Mouse (Mus musculus): Measurements from ENCODE around the gene Dnm2. TPM values are rescaled to one million over a fixed set of nuclear protein-coding genes. Genes with fewer than 3 reads are reported as not detected.

Gene Dnm2
- polyA plus RNA-seq, 1 experiment: 129 TPM

DNA sequence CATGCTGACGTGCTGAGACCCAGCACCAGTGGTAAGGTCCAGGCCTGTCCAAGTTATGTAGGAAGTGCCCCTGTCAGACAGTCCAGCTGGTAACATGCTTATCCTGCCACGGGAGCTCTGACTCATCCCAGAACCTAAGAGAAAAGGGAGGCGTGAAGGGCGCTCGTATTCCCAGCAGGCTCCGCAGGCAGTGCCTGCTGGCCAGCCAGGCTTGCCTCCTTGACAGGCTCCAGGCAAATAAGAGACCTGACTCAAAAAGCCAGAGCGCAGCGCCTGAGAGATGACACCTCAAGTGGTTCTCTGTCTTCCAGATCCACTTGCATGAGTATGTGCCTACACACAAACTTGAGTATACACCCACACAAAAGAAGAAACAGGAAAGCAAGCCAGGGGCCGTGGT lies 70.0 kb downstream of the Dnm2 start:
- Histone ChIP-seq H3K4me1 (ENCODE audit: control insufficient read depth, insufficient read depth, low read length) (peaks cover 52% of the 10 kb centered on the region), H3K4me3 (ENCODE audit: insufficient read depth, low read length) (no peak overlapping the region), H3K27ac (ENCODE audit: insufficient read depth, low read depth, low read length) (no peak overlapping the region; the same call in 1 of the 2 replicates)
- no peak for TF ChIP-seq POLR2A (IDR thresholded peaks at IDR 0.05; ENCODE audit: borderline replicate concordance, low read depth, low read length)
- TF ChIP-seq CTCF (IDR thresholded peaks at IDR 0.05; ENCODE audit: low read depth, low read length): no peak

DNA sequence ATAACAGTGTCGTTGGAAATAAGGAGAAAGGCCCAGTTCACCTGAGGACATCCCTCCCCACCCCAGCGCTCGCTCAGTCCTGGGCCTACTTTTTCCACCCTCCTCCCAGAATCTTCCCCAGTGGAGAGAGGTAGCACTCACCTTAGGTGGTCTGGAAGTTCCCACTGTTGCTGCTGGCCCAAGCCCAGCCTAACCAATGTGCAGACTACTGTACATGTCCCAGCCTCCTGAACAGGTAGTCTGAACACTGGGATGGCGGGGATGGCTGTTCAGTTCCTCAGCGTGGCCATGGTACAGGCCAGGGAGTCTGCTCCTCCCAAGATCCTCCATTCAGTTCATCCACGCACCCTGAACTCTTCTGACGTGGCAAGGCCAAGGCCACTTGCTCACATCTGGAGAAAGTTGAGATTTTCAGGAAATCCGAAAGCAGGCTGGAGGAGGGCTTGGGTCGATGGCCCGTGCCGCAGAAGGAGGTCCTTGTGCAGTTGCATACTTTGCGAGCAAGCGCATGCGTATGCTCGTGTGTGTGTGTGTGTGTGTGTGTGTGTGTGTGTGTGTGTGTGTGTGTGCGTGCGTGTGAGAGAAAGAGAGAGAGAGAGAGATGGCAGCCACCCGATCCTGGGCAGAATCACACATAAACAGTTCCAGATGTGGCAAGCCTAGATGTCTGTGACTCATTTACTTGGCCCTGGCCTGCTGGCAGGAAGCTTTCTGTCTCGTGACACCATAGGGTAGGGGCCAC lies 71.8 kb downstream of the Dnm2 start:
- peaks cover 52% of the 10 kb centered on the region for H3K4me1 ChIP-seq (ENCODE audit: control insufficient read depth, insufficient read depth, low read length)
- TF ChIP-seq POLR2A (IDR thresholded peaks at IDR 0.05; ENCODE audit: borderline replicate concordance, low read depth, low read length) (no peak), CTCF (IDR thresholded peaks at IDR 0.05; ENCODE audit: low read depth, low read length) (no peak)
- peak overlapping the region; percentile 75 for H3K27ac ChIP-seq (ENCODE audit: insufficient read depth, low read depth, low read length)
- 0 out of 2 replicates have a peak overlapping the region, but pooled peaks have one; percentile 7 for H3K4me3 ChIP-seq (ENCODE audit: insufficient read depth, low read length)

DNA sequence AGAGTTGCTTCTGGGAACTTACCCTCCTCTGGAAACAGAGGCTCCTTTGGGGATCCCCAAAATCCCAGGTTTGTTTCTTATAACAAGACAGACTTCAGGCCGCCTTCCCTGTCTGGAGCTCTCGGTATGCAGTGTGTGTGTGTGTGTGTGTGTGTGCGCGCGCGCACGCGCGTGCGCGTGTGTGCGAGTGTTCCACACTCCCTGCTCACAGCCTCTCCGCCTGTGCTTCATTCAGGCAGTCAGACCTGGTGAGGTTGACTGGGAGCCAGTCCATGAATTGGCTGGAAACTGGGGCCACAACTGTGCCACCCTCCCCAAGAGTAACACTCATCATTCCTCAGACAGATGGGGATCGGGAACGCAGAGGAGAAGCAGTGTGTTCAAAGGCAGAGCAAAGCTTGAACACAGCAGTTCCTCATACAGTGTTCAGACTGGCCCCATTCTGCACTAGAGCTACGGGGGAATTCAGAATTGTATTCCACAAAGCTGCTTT lies 72.4 kb downstream of the Dnm2 start:
- TF ChIP-seq CTCF (IDR thresholded peaks at IDR 0.05; ENCODE audit: low read depth, low read length) (no peak), POLR2A (IDR thresholded peaks at IDR 0.05; ENCODE audit: borderline replicate concordance, low read depth, low read length) (no peak)

DNA sequence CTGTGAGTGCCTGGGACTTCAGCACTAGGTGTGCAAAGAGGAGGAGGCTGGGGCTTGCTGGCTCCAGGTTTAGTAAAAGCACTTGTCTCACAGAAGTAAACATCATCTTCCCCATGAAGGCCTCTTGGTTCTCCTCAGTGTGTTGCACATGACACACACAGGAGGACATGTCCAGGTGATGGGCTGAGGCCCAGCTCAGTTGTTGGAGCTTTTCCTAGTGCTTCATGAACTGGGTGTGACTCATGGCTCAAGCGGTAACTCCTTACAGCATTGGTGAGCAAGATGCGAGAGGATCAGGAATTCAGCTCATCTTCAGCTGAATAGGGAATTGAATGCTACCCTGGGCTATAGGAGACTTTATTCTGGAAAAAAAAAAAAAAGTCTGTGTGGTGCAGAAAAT lies 73.0 kb downstream of the Dnm2 start:
- peak overlapping the region; percentile 75 for H3K27ac ChIP-seq (ENCODE audit: insufficient read depth, low read depth, low read length)
- no peak overlapping the region for H3K4me3 ChIP-seq (ENCODE audit: insufficient read depth, low read length)
- peaks cover 52% of the 10 kb centered on the region for H3K4me1 ChIP-seq (ENCODE audit: control insufficient read depth, insufficient read depth, low read length)
- TF ChIP-seq CTCF (IDR thresholded peaks at IDR 0.05; ENCODE audit: low read depth, low read length) (no peak), POLR2A (IDR thresholded peaks at IDR 0.05; ENCODE audit: borderline replicate concordance, low read depth, low read length) (no peak)

More for the DNA sequence above, 72.4 kb downstream of the Dnm2 start:
- Histone ChIP-seq H3K4me1 (ENCODE audit: control insufficient read depth, insufficient read depth, low read length) (peaks cover 52% of the 10 kb centered on the region), H3K4me3 (ENCODE audit: insufficient read depth, low read length) (no peak overlapping the region), H3K27ac (ENCODE audit: insufficient read depth, low read depth, low read length) (peak overlapping the region; percentile 75)

DNA sequence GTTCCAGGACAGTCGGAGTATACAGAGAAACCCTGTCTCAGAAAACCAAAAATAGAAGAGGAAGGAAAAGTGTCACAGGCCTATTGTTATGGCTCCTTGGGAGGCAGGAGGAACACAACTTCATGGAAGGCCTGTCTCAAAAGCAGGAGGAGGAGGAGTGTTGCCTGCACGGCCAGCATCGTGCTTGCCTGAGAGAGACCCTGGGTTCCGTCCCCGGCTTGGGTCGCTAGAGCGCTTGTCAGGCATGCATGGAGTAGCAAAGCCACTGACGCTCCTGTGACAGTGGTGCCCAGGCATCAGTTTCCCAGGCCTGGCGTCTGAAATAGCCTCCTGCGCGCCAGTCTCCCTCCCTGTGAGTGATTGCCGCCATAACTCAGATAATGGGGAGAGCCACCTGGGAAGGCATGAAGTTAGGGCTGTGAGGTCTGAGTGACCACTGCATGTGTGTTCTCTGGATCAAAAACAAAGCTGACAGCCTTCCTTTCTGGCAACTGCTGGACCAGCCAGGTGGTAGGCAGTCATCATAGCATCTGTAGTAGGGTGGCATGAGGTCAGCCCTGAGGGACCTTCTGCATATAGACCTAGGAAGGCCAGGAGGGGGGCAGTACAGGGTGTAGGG lies 73.7 kb downstream of the Dnm2 start:
- H3K27ac ChIP-seq (ENCODE audit: insufficient read depth, low read depth, low read length): peak overlapping the region; percentile 75

DNA sequence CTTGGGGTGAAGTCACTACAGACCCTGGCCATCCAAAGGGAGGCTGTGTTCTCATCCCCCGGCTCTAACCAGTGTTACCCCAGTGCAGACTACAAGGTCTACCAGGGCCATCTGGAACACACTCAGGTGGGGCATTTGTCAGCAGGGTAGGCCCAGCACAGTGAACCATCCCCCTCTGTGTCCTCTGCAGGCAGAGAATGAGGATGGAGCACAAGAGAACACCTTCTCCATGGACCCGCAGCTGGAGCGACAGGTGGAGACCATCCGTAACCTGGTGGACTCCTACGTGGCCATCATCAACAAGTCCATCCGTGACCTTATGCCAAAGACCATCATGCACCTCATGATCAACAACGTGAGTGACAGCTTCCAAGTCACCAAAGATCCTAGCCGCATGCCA lies 78.6 kb downstream of the Dnm2 start:
- H3K4me1 ChIP-seq (ENCODE audit: control insufficient read depth, insufficient read depth, low read length): peaks cover 5% of the 10 kb centered on the region

More for the DNA sequence above, 73.7 kb downstream of the Dnm2 start:
- no peak overlapping the region for H3K4me3 ChIP-seq (ENCODE audit: insufficient read depth, low read length)
- peaks cover 50% of the 10 kb centered on the region for H3K4me1 ChIP-seq (ENCODE audit: control insufficient read depth, insufficient read depth, low read length)
- TF ChIP-seq POLR2A (IDR thresholded peaks at IDR 0.05; ENCODE audit: borderline replicate concordance, low read depth, low read length) (no peak), CTCF (IDR thresholded peaks at IDR 0.05; ENCODE audit: low read depth, low read length) (no peak)

DNA sequence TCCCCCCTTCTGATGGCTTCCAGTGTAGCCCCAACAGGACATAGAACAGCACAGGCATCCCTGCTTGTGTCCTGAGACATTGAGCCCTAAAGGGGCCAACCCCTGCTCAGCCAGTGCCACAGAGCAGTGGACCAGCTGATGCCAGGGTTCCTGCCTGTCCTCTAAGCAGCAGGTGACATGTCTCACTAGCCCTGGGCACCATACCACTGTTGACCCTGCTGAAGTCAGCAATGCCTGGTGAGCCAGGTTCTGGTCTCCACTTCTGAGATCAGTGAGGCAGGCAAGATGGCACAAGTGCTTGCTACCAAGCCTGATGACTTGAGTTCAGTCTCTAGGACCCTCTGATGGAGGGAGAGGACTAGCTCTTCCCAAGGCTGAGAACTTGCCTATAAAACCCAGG lies 81.1 kb downstream of the Dnm2 start:
- Histone ChIP-seq H3K4me1 (ENCODE audit: control insufficient read depth, insufficient read depth, low read length) (peaks cover 5% of the 10 kb centered on the region), H3K4me3 (ENCODE audit: insufficient read depth, low read length) (no peak overlapping the region), H3K27ac (ENCODE audit: insufficient read depth, low read depth, low read length) (no peak overlapping the region)
- TF ChIP-seq CTCF (IDR thresholded peaks at IDR 0.05; ENCODE audit: low read depth, low read length) (no peak), POLR2A (IDR thresholded peaks at IDR 0.05; ENCODE audit: borderline replicate concordance, low read depth, low read length) (no peak)

More for the DNA sequence above, 78.6 kb downstream of the Dnm2 start:
- TF ChIP-seq CTCF (IDR thresholded peaks at IDR 0.05; ENCODE audit: low read depth, low read length): no peak
- no peak for TF ChIP-seq POLR2A (IDR thresholded peaks at IDR 0.05; ENCODE audit: borderline replicate concordance, low read depth, low read length)
- no peak overlapping the region for H3K4me3 ChIP-seq (ENCODE audit: insufficient read depth, low read length)
- H3K27ac ChIP-seq (ENCODE audit: insufficient read depth, low read depth, low read length): no peak overlapping the region

DNA sequence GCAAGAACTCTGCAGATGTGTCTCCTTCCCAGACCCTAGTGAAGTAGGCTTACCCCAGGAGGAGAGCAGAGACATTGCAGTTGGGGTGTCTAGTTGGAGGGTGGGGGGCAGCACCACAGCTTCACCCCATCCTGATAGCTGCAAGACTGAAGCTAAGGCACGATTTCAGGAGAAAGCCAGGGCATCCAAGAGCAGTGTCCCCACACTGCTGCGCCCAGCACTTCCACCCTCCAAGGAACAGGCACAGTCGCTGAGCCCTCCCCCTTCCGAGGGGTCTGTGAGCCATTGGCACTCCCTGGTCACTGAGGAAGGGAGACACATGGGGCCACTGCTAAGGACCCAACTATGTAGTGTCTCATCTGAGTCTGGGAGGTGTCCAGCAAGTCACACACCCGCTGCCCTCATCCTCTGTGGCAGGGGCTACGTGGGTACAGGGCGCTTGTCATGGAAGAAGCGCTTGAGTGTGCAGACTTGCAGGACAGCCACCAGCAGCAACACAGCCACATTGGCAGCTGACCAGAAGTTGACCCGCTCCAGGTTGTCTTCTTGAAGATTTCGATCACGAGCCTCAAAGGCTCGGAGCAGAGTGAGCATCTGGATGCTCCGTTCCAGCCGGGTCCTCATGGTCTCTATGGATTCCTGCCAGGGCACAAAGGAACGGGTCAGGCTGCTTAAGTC lies 83.2 kb downstream of the Dnm2 start:
- Histone ChIP-seq H3K4me3 (ENCODE audit: insufficient read depth, low read length) (no peak overlapping the region), H3K27ac (ENCODE audit: insufficient read depth, low read depth, low read length) (no peak overlapping the region), H3K4me1 (ENCODE audit: control insufficient read depth, insufficient read depth, low read length) (peaks cover 10% of the 10 kb centered on the region)
- TF ChIP-seq POLR2A (IDR thresholded peaks at IDR 0.05; ENCODE audit: borderline replicate concordance, low read depth, low read length) (no peak), CTCF (IDR thresholded peaks at IDR 0.05; ENCODE audit: low read depth, low read length) (no peak)

DNA sequence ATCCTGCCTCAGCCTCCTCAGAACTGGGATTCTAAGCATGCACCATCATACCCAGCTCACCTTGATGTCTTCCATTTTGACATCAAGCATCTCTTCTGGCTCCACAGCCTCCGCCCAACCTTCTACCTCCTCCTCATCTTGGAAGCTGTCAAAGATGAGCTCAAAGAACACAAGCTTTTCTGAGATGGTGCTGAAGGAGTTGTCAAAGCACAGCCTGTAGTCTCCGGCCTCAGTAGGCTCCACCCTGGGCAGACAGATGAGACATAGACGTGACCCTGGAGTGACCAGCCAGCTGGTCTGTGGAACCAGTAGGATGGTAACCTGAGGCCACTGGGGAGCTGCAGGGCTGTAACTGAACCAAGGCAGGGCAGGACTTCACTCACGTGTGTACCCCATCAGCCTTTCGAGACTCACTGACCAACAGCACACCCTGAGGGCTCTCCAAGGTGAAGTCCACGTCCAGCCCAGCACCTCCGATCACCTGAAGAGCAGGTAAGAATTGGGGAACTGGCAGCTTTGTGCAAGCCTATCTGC lies 84.2 kb downstream of the Dnm2 start:
- Histone ChIP-seq H3K27ac (ENCODE audit: insufficient read depth, low read depth, low read length) (no peak overlapping the region), H3K4me1 (ENCODE audit: control insufficient read depth, insufficient read depth, low read length) (peaks cover 10% of the 10 kb centered on the region), H3K4me3 (ENCODE audit: insufficient read depth, low read length) (peak overlapping the region; percentile 86)
- no peak for TF ChIP-seq CTCF (IDR thresholded peaks at IDR 0.05; ENCODE audit: low read depth, low read length)
- no peak for TF ChIP-seq POLR2A (IDR thresholded peaks at IDR 0.05; ENCODE audit: borderline replicate concordance, low read depth, low read length)
